Mouse (Mus musculus) thymus, adult 2 months (tissue): ENCODE results near the gene Necab2.

Experiments
- CTCF ChIP-seq: fragments of 200-500 bp; IDR thresholded peaks from 2 replicates; pipeline ENCODE4 v1.5.1; 2012; ENCODE audit warnings: mild to moderate bottlenecking, control low read depth, low read length, moderate library complexity, borderline replicate concordance; ENCODE audit not compliant: control insufficient read depth, poor library complexity, insufficient read depth; ENCODE audit errors: extremely low read depth
- POLR2A ChIP-seq: fragments of 200-500 bp; IDR thresholded peaks from 2 replicates; pipeline ENCODE4 v1.6.1; 2012; ENCODE audit warnings: mild to moderate bottlenecking, low read length, control low read depth, moderate library complexity; ENCODE audit not compliant: control insufficient read depth, poor library complexity, insufficient read depth; ENCODE audit errors: extremely low read depth

DNA sequence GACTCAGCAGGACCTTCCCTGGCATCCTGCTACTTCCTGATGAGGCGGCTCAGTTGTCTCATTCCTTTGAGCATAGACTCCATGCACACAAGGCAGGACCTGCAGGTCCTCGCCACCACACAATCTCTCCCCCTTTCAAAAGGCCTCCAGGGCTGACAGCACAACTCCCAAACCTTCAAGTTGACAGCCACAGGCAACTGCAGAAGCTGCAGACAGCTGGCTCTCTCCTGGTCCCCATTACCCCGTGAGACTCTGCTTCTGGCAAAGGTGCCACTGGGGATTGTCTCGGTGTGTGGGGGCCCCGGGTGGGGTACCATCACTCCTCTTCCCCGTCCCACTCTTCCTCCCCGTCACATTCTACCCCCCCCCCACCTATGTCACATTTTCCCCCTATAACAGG, 26.2 kb upstream of the Necab2 start:
- TF ChIP-seq CTCF = no peak
- TF ChIP-seq POLR2A = no peak
